Mouse (Mus musculus): Measurements from ENCODE around the gene Gtsf1. TPM values are rescaled to one million over a fixed set of nuclear protein-coding genes. Genes with fewer than 3 reads are reported as not detected.
"Not testable (repeated sequence)": the region's sequence is repeated elsewhere in the genome, so short reads cannot be mapped to it uniquely, and the experiment has no call there.

The Gtsf1 gene
- polyA plus RNA-seq, 1 experiment from 2014 or later: 0.32 TPM

DNA sequence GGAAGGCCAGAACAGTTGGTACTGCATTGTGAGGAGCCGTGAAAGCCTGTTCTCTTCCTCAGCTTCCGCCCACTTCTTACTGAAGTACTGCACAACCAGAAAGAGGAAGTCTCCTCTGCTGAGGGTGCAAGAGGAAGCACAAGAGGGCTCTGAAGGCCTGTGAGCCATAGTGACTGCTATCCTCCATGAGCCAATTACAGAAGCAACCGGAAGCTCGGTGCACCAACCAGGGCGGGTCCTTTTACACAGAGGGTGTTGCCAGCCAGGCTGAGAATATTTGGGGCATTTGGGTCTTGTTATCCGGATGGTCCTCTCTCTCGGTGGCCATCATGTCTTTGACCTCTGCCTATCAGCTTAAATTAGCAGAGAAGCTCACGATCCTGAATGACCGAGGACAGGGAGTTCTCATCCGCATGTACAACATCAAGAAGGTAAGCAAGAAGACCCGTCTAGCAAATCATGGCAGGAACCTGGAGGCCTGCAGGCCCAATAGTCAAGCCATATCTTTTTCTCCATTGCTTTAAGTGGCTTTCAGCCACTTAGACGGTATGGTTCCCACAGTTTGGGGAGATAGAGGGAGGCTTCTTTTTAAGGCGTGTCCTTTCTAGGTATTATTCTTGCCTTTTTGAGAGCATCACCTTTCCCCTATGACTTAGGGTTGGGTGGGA lies 23.4 kb upstream of the Gtsf1 start, which contains the start of gene Nckap1l:
Gene Nckap1l (plus strand): TSS at position 244 of the 668 bp plus-strand sequence.
- DNase-seq (ENCODE audit: low spot score): no peak
- H3K27me3 ChIP-seq (ENCODE audit: control insufficient read depth, insufficient read depth, low read length): no peaks in the 10 kb centered on the region
- no peak within 1 kb of the TSS for H3K4me2 ChIP-seq (ENCODE audit: low read depth, low read length)
- H3K36me3 ChIP-seq (replicated peaks; ENCODE audit: control insufficient read depth, insufficient read depth, low read depth, low read length): no peaks in the 10 kb centered on the region
- no peak within 1 kb of the TSS for H3K4me3 ChIP-seq (ENCODE audit: low read depth, low read length)
- WGBS: 88% methylated on average over 13 of the region's 13 CpGs
- H3K27ac ChIP-seq (replicated peaks; ENCODE audit: low read depth, low read length): no peak within 1 kb of the TSS
- ATAC-seq (replicated peaks; ENCODE audit: insufficient number of reproducible peaks, low FRiP score, low TSS enrichment, low read depth): no peak
- H3K9ac ChIP-seq (replicated peaks; ENCODE audit: low read length): no peak within 1 kb of the TSS
- H3K4me1 ChIP-seq (ENCODE audit: control insufficient read depth, insufficient read depth, low read length): no peaks in the 10 kb centered on the region
- no peaks in the 10 kb centered on the region for H3K9me3 ChIP-seq (replicated peaks; ENCODE audit: control insufficient read depth, low read length)

DNA sequence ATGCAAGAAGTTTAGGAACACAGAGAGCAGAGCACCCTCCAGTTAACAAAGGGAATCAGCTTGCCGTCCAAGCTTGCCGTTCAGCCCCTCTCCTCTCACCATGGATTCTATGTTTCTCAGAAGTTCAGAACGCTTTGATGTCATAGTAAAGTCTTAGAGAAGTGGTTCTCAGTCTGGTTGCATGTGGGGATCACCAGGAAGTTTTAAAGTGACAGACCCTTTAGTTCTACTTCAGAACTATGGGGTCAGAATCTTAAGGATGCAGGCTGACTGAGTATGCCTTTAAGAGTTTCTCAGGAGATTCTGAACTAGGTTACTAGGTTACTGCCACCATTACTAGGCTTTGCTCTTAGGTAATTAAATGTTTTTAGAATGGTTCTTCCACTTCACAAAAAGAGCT lies 18.1 kb upstream of the Gtsf1 start, which contains the start of gene Gtsf2:
Gene Gtsf2 (minus strand): TSS at position 101 of the 400 bp plus-strand sequence.
- Histone ChIP-seq H3K4me3 (ENCODE audit: low read depth, low read length) (no peak within 1 kb of the TSS), H3K27me3 (ENCODE audit: control insufficient read depth, insufficient read depth, low read length) (no peaks in the 10 kb centered on the region), H3K36me3 (replicated peaks; ENCODE audit: control insufficient read depth, insufficient read depth, low read depth, low read length) (no peaks in the 10 kb centered on the region), H3K9ac (replicated peaks; ENCODE audit: low read length) (no peak within 1 kb of the TSS), H3K27ac (replicated peaks; ENCODE audit: low read depth, low read length) (no peak within 1 kb of the TSS), H3K4me2 (ENCODE audit: low read depth, low read length) (no peak within 1 kb of the TSS), H3K9me3 (replicated peaks; ENCODE audit: control insufficient read depth, low read length) (no peaks in the 10 kb centered on the region), H3K4me1 (ENCODE audit: control insufficient read depth, insufficient read depth, low read length) (no peaks in the 10 kb centered on the region)
- no peak for ATAC-seq (replicated peaks; ENCODE audit: insufficient number of reproducible peaks, low FRiP score, low TSS enrichment, low read depth)
- DNase-seq (ENCODE audit: low spot score): no peak
- 33% methylated on average over 3 of the region's 3 CpGs for WGBS

DNA sequence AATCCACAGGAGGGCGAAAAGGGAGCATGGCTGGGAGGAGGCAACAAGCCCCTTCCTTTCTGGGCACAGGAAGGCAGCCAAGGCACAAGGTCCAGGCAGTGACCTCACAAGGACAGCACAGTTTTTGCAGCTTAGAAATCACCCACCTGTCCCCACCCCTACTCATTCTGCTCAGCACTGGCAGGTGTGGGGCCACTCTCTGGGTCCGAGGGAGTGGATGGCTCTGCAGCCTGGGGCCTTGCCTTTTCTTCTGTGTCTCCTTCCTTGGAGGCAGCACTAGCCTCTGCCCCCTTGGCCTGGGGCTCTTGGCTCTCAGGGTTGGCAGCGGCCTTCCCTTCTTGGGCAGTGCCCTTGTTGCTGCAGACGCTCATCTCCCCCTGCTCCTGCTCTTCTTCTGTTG lies 15.7 kb upstream of the Gtsf1 start:
- ATAC-seq (replicated peaks; ENCODE audit: insufficient number of reproducible peaks, low FRiP score, low TSS enrichment, low read depth); H3K36me3 ChIP-seq (replicated peaks; ENCODE audit: control insufficient read depth, insufficient read depth, low read depth, low read length); H3K9me3 ChIP-seq (replicated peaks; ENCODE audit: control insufficient read depth, low read length); H3K27me3 ChIP-seq (ENCODE audit: control insufficient read depth, insufficient read depth, low read length); H3K4me2 ChIP-seq (ENCODE audit: low read depth, low read length); H3K9ac ChIP-seq (replicated peaks; ENCODE audit: low read length); H3K27ac ChIP-seq (replicated peaks; ENCODE audit: low read depth, low read length); DNase-seq (ENCODE audit: low spot score); H3K4me1 ChIP-seq (ENCODE audit: control insufficient read depth, insufficient read depth, low read length); H3K4me3 ChIP-seq (ENCODE audit: low read depth, low read length): not testable (repeated sequence)
- WGBS: 66% methylated on average over 4 of the region's 4 CpGs

DNA sequence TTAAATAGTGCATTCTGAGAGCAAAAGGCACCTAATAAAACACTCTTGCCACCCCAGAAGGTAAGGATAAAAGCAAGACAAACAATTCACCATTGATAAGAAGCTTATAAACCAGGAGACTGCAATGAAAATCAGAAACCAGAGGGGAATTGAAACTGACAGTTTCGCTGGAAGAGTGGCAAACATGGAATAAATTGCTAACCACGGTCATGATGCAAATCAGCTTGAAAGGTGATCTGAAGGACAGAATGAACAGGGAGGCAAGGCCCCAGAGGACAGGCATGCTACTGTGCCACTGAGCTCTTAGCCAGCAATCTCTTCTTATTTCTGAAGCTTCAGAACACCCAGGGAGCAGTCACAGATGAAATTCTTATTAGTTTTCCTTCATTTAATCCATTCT lies 3.3 kb downstream of the Gtsf1 start:
- Histone ChIP-seq H3K36me3 (replicated peaks; ENCODE audit: control insufficient read depth, insufficient read depth, low read depth, low read length) (no peaks in the 10 kb centered on the region), H3K9ac (replicated peaks; ENCODE audit: low read length) (no peak overlapping the region), H3K4me3 (ENCODE audit: low read depth, low read length) (no peak overlapping the region), H3K27me3 (ENCODE audit: control insufficient read depth, insufficient read depth, low read length) (no peaks in the 10 kb centered on the region), H3K4me2 (ENCODE audit: low read depth, low read length) (no peak overlapping the region), H3K9me3 (replicated peaks; ENCODE audit: control insufficient read depth, low read length) (no peaks in the 10 kb centered on the region), H3K4me1 (ENCODE audit: control insufficient read depth, insufficient read depth, low read length) (no peaks in the 10 kb centered on the region), H3K27ac (replicated peaks; ENCODE audit: low read depth, low read length) (no peak overlapping the region)
- DNase-seq (ENCODE audit: low spot score) (no peak), ATAC-seq (replicated peaks; ENCODE audit: insufficient number of reproducible peaks, low FRiP score, low TSS enrichment, low read depth) (no peak)
- WGBS: 30% methylated on average over 2 of the region's 2 CpGs

DNA sequence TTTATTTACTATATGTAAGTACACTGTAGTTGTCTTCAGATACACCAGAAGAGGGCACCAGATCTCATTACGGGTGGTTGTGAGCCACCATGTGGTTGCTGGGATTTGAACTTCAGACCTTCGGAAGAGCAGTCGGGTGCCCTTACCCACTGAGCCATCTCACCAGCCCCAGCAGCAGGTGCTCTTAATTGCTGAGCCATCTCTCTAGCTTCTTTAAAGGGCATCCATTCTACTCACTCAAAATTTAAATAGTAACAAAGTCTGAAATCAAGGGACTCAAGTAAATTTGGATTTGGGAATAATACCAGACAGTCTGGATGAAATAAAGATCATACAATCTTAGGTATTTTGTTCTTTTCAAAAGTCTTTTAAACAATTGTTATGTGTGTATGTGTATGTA lies 24.7 kb downstream of the Gtsf1 start:
- not testable (repeated sequence) for ATAC-seq (replicated peaks; ENCODE audit: insufficient number of reproducible peaks, low FRiP score, low TSS enrichment, low read depth); DNase-seq (ENCODE audit: low spot score); H3K27ac ChIP-seq (replicated peaks; ENCODE audit: low read depth, low read length); H3K4me1 ChIP-seq (ENCODE audit: control insufficient read depth, insufficient read depth, low read length); H3K4me2 ChIP-seq (ENCODE audit: low read depth, low read length); H3K36me3 ChIP-seq (replicated peaks; ENCODE audit: control insufficient read depth, insufficient read depth, low read depth, low read length); H3K9me3 ChIP-seq (replicated peaks; ENCODE audit: control insufficient read depth, low read length); H3K9ac ChIP-seq (replicated peaks; ENCODE audit: low read length); H3K27me3 ChIP-seq (ENCODE audit: control insufficient read depth, insufficient read depth, low read length); H3K4me3 ChIP-seq (ENCODE audit: low read depth, low read length)
- WGBS: 87% methylated on average over 2 of the region's 3 CpGs

DNA sequence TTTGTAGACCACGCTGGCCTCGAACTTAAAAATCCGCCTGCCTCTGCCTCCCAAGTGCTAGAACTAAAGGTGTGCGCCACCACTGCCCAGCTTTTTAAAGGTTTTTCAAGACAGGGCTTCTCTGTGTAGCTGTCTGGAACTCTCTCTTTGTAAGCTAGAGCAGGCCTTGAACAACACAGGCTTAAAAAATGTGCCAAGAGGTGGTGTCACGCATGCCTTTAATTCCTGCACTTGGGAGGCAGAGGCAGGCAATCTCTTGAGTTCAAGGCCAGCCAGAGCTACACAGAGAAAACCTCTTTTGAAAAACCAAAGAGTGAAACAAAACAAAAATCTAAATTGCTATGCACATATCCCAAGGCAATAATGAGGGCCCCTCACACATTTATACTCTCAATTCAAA lies 28.9 kb downstream of the Gtsf1 start:
- H3K27me3 ChIP-seq (ENCODE audit: control insufficient read depth, insufficient read depth, low read length): no peaks in the 10 kb centered on the region
- no peaks in the 10 kb centered on the region for H3K36me3 ChIP-seq (replicated peaks; ENCODE audit: control insufficient read depth, insufficient read depth, low read depth, low read length)
- ATAC-seq (replicated peaks; ENCODE audit: insufficient number of reproducible peaks, low FRiP score, low TSS enrichment, low read depth) (no peak), DNase-seq (ENCODE audit: low spot score) (no peak)
- WGBS: 84% methylated on average over 5 of the region's 5 CpGs
- H3K4me1 ChIP-seq (ENCODE audit: control insufficient read depth, insufficient read depth, low read length): no peaks in the 10 kb centered on the region
- H3K9ac ChIP-seq (replicated peaks; ENCODE audit: low read length): no peak overlapping the region
- H3K4me3 ChIP-seq (ENCODE audit: low read depth, low read length): no peak overlapping the region
- H3K9me3 ChIP-seq (replicated peaks; ENCODE audit: control insufficient read depth, low read length): no peaks in the 10 kb centered on the region
- H3K27ac ChIP-seq (replicated peaks; ENCODE audit: low read depth, low read length): no peak overlapping the region
- H3K4me2 ChIP-seq (ENCODE audit: low read depth, low read length): no peak overlapping the region

DNA sequence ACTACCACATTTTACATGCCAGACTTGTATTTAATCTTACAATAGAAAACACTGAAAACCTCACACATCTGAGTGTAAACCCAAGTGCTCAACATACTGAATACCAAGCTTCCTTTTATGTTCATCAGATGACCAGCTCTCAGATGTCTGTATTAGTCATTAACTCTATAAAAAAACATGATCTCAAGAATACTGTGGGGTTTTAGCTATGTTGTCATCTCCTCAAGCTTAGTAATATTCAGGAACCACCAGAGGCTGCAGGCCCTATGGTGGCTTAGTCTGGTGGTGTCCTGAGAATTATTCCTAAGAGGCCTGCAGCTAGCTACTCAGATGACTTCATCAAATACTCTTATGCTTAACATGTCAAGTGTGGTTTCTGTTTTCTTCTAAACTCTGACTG lies 36.7 kb downstream of the Gtsf1 start:
- no peak for DNase-seq (ENCODE audit: low spot score)

DNA sequence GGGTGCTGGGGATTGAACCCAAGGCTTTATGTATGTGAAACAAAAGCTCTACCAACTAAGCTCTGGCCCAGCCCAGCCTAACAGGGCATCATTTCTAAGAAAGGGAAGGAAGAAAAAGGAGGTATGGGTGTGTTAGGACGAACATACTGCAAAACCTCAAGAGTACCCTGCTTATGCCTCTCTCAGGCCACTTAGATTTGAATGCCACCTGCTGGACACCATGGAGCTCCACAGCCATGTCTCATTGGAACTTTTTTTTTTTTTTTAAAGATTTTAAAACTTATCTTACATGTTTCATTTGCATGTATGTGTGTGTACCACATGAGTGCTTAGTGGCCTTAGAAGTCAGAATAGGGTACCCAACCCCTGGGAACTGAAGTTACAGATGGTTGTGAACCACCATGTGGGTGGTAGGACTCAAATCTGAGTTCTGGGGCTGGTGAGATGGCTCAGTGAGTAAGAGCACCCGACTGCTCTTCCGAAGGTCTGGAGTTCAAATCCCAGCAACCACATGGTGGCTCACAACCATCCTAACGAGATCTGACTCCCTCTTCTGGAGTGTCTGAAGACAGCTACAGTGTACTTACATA lies 41.6 kb downstream of the Gtsf1 start:
- ATAC-seq (replicated peaks; ENCODE audit: insufficient number of reproducible peaks, low FRiP score, low TSS enrichment, low read depth) (no peak), DNase-seq (ENCODE audit: low spot score) (peak; percentile 59)
- H3K9me3 ChIP-seq (replicated peaks; ENCODE audit: control insufficient read depth, low read length): no peaks in the 10 kb centered on the region
- H3K4me1 ChIP-seq (ENCODE audit: control insufficient read depth, insufficient read depth, low read length): no peaks in the 10 kb centered on the region
- no peaks in the 10 kb centered on the region for H3K27me3 ChIP-seq (ENCODE audit: control insufficient read depth, insufficient read depth, low read length)
- H3K4me2 ChIP-seq (ENCODE audit: low read depth, low read length): no peak overlapping the region
- no peak overlapping the region for H3K9ac ChIP-seq (replicated peaks; ENCODE audit: low read length)
- WGBS: 38% methylated on average over 4 of the region's 4 CpGs
- no peak overlapping the region for H3K27ac ChIP-seq (replicated peaks; ENCODE audit: low read depth, low read length)
- no peak overlapping the region for H3K4me3 ChIP-seq (ENCODE audit: low read depth, low read length)
- no peaks in the 10 kb centered on the region for H3K36me3 ChIP-seq (replicated peaks; ENCODE audit: control insufficient read depth, insufficient read depth, low read depth, low read length)

More for the DNA sequence above, 36.7 kb downstream of the Gtsf1 start:
- Histone ChIP-seq H3K27ac (replicated peaks; ENCODE audit: low read depth, low read length) (no peak overlapping the region), H3K4me1 (ENCODE audit: control insufficient read depth, insufficient read depth, low read length) (no peaks in the 10 kb centered on the region), H3K9me3 (replicated peaks; ENCODE audit: control insufficient read depth, low read length) (no peaks in the 10 kb centered on the region), H3K36me3 (replicated peaks; ENCODE audit: control insufficient read depth, insufficient read depth, low read depth, low read length) (no peaks in the 10 kb centered on the region), H3K9ac (replicated peaks; ENCODE audit: low read length) (no peak overlapping the region), H3K4me2 (ENCODE audit: low read depth, low read length) (no peak overlapping the region), H3K27me3 (ENCODE audit: control insufficient read depth, insufficient read depth, low read length) (no peaks in the 10 kb centered on the region), H3K4me3 (ENCODE audit: low read depth, low read length) (no peak overlapping the region)
- no peak for ATAC-seq (replicated peaks; ENCODE audit: insufficient number of reproducible peaks, low FRiP score, low TSS enrichment, low read depth)

Measured in embryonic facial prominence, embryonic 11.5 days (tissue).